Mouse (Mus musculus): ENCODE data around the gene Rps27a. TPM values are rescaled to one million over a fixed set of nuclear protein-coding genes. Genes with fewer than 3 reads are reported as not detected.

Gene Rps27a
- polyA plus RNA-seq (2017; shearing (Covaris generic)) = 397 TPM

GRCm38 (mm10) chr11:29547752-29548503, at the start of gene Rps27a, which contains the start of gene Clhc1:
TSS of gene Rps27a (minus strand) at chr11:29548109.
TSS of gene Clhc1 (plus strand) at chr11:29547950.

GRCm38 (mm10) chr11:29525988-29526794, 21.7 kb downstream of the Rps27a start, which contains the start of gene Mtif2:
TSS of gene Mtif2 (plus strand) at chr11:29526408.

GRCm38 (mm10) chr11:29514682-29515412, 33.1 kb downstream of the Rps27a start, which contains the start of gene Prorsd1:
TSS of gene Prorsd1 (minus strand) at chr11:29515033.

Other genes with a start within 250 kb of the Rps27a start
- 0.56 TPM for gene Ccdc88a, start 174.5 kb downstream of the Rps27a start, polyA plus RNA-seq (2017; shearing (Covaris generic))
- 18.8 TPM for gene Prorsd1, start 33.1 kb downstream of the Rps27a start, polyA plus RNA-seq (2017; shearing (Covaris generic))
- 18.9 TPM for gene Mtif2, start 21.7 kb downstream of the Rps27a start, polyA plus RNA-seq (2017; shearing (Covaris generic))
- gene Clhc1, start 159 bp downstream of the Rps27a start, polyA plus RNA-seq (2017; shearing (Covaris generic)) = 0.55 TPM
- 21.0 TPM for gene Rtn4, start 144.8 kb upstream of the Rps27a start, polyA plus RNA-seq (2017; shearing (Covaris generic))

Data from effector memory CD4-positive, alpha-beta T cell, adult 7 months (primary cell).